ENCODE assay signal across 8 mouse cellular contexts in genomic region chr4:155831205-155831766, GRCm38 (mm10). TPM values are rescaled to one million over a fixed set of nuclear protein-coding genes. Genes with fewer than 3 reads are reported as not detected.
DNase-seq lines count a peak whose midpoint lies in the region; ATAC-seq and TF ChIP-seq lines count a peak whose summit lies in the region.

TSS of gene Aurkaip1 (plus strand) at chr4:155831272.

- no peaks in the 10 kb centered on the region for H3K9me3 ChIP-seq in kidney, embryonic 14.5 days (ENCODE audit: control insufficient read depth, low read length)
- H3K9me3 ChIP-seq in limb, embryonic 15.5 days, result no peaks in the 10 kb centered on the region

- DNase-seq in A20 (ENCODE audit: low read depth, low spot score), result peak; percentile 99
- peak; percentile 89 to 94 for DNase-seq in heart, adult 9 months (ENCODE audit: low spot score in 2 of 2)
- peak; percentile 87 to 92 for DNase-seq in monocyte, adult 2 months (ENCODE audit: low read depth in 1 of 2, low spot score in 2 of 2)
- DNase-seq in spleen, postnatal 36 days (ENCODE audit: low spot score in 2 of 2), result peak; percentile 95 to 96

- H3K36me3 ChIP-seq in kidney, embryonic 14.5 days (ENCODE audit: control insufficient read depth, insufficient read depth, low read length), result peaks cover 15% of the 10 kb centered on the region
- peaks cover 22% of the 10 kb centered on the region for H3K36me3 ChIP-seq in limb, embryonic 15.5 days

- no peak for TF ChIP-seq POLR2A in bone marrow macrophage, adult 2 months (IDR thresholded peaks at IDR 0.05; ENCODE audit: borderline replicate concordance, low read depth, low read length)
- TF ChIP-seq POLR2A in embryonic fibroblast, embryonic 13.5 days (IDR thresholded peaks at IDR 0.05; ENCODE audit: low read depth, low read length), result peak; percentile 75

- peaks cover 26% of the 10 kb centered on the region for H3K4me1 ChIP-seq in bone marrow macrophage, adult 2 months (ENCODE audit: control insufficient read depth, insufficient read depth, low read length)
- H3K4me1 ChIP-seq in embryonic fibroblast, embryonic 13.5 days (ENCODE audit: control insufficient read depth, insufficient read depth, low read length), result peaks cover 10% of the 10 kb centered on the region
- H3K4me1 ChIP-seq in kidney, embryonic 14.5 days (ENCODE audit: control insufficient read depth, insufficient read depth, low read length), result peaks cover 10% of the 10 kb centered on the region
- peaks cover 31% of the 10 kb centered on the region for H3K4me1 ChIP-seq in limb, embryonic 15.5 days

- under 1% methylated on average over 49 of the region's 49 CpGs for WGBS in kidney, embryonic 14.5 days
- WGBS in limb, embryonic 15.5 days, result under 1% methylated on average over 49 of the region's 49 CpGs

- peak; percentile 93 for ATAC-seq in kidney, embryonic 14.5 days (ENCODE audit: low FRiP score, low TSS enrichment)
- peak; percentile 89 for ATAC-seq in limb, embryonic 15.5 days (ENCODE audit: insufficient number of reproducible peaks, low FRiP score, low TSS enrichment, low read depth)

- H3K4me2 ChIP-seq in kidney, embryonic 14.5 days (replicated peaks; ENCODE audit: low read depth, low read length), result peak within 1 kb of the TSS; percentile 93
- peak within 1 kb of the TSS; percentile 86 for H3K4me2 ChIP-seq in limb, embryonic 15.5 days

- peak within 1 kb of the TSS; percentile 91 for H3K4me3 ChIP-seq in bone marrow macrophage, adult 2 months (ENCODE audit: insufficient read depth, low read length)
- H3K4me3 ChIP-seq in embryonic fibroblast, embryonic 13.5 days (ENCODE audit: insufficient read depth, low read length), result peak within 1 kb of the TSS; percentile 76
- H3K4me3 ChIP-seq in kidney, embryonic 14.5 days (ENCODE audit: low read length), result peak within 1 kb of the TSS; percentile 91
- H3K4me3 ChIP-seq in limb, embryonic 15.5 days, result peak within 1 kb of the TSS; percentile 78

- peak within 1 kb of the TSS; percentile 88 for H3K9ac ChIP-seq in kidney, embryonic 14.5 days (ENCODE audit: low read depth, low read length)
- peak within 1 kb of the TSS; percentile 78 for H3K9ac ChIP-seq in limb, embryonic 15.5 days

- no peak; the same call in 1 of the 2 replicates for TF ChIP-seq CTCF in bone marrow macrophage, adult 2 months (IDR thresholded peaks at IDR 0.05; ENCODE audit: low read depth, low read length)
- peak; percentile 92 for TF ChIP-seq CTCF in embryonic fibroblast, embryonic 13.5 days (IDR thresholded peaks at IDR 0.05; ENCODE audit: borderline replicate concordance, insufficient read depth, low read length)

- H3K27ac ChIP-seq in bone marrow macrophage, adult 2 months (ENCODE audit: insufficient read depth, low read depth, low read length), result peak within 1 kb of the TSS; percentile 83
- H3K27ac ChIP-seq in embryonic fibroblast, embryonic 13.5 days (ENCODE audit: insufficient read depth, low read length), result peak within 1 kb of the TSS; percentile 64
- H3K27ac ChIP-seq in kidney, embryonic 14.5 days (ENCODE audit: low read depth, low read length), result peak within 1 kb of the TSS; percentile 89
- peak within 1 kb of the TSS; percentile 93 for H3K27ac ChIP-seq in limb, embryonic 15.5 days

- H3K27me3 ChIP-seq in kidney, embryonic 14.5 days (ENCODE audit: control insufficient read depth, insufficient read depth, low read length), result no peaks in the 10 kb centered on the region
- H3K27me3 ChIP-seq in limb, embryonic 15.5 days, result no peaks in the 10 kb centered on the region

RNA-seq across cellular contexts. Expression of gene Aurkaip1, which starts in this region (rescaled TPM):
- 99.3 and 105 TPM in 2 replicates for polyA plus RNA-seq in bone marrow macrophage, adult 2 months (2012; ENCODE audit: insufficient read depth, insufficient read length, missing spikeins)
- polyA plus RNA-seq in embryonic fibroblast, embryonic 13.5 days (2011; ENCODE audit: insufficient read length, low read depth, missing spikeins), result 73.1 and 74.4 TPM in 2 replicates
- polyA plus RNA-seq in kidney, embryonic 14.5 days (2014; fragmentation: Nextera tagmentation; extraction: Ambion mirVana), result 134 and 155 TPM in 2 replicates
- polyA plus RNA-seq in limb, embryonic 15.5 days (2015; fragmentation: Nextera tagmentation; extraction: Ambion mirVana), result 123 and 128 TPM in 2 replicates

Comparison
In these comparisons a context has a peak if more than half of its experiments do, and no peak if none do; other contexts are left out.
1. Peak in every context shown above with its lines: DNase-seq, ATAC-seq, H3K4me3 ChIP-seq and H3K27ac ChIP-seq.